Mouse (Mus musculus) liver, embryonic 13.5 days (tissue): ENCODE measurements around the gene Gabra3. TPM values are rescaled to one million over a fixed set of nuclear protein-coding genes. Genes with fewer than 3 reads are reported as not detected.
A peak's percentile ranks its signal among the peaks of the same experiment; 100 is the strongest.

ENCODE experiments used
- ATAC-seq: fragments of 200-750 bp; cut with Nextera tagmentation; 2 replicates; pipeline ENCODE4 v1.8.0; 2017; ENCODE audit warnings: low read depth, mild to moderate bottlenecking, moderate number of reproducible peaks, moderate library complexity
- DNase-seq: peaks from one replicate; pipeline ENCODE4 v3.0.0; 2022
- H3K27ac ChIP-seq: fragments of 300-500 bp; sonication (generic); 2 replicates; pipeline ENCODE4 v1.5.1; 2015; ENCODE audit warnings: moderate library complexity, mild to moderate bottlenecking, inconsistent platforms
- H3K27me3 ChIP-seq: fragments of 300-500 bp; sonication (generic); 2 replicates; pipeline ENCODE4 v1.6.1; 2015; ENCODE audit warnings: mild to moderate bottlenecking, inconsistent platforms
- H3K36me3 ChIP-seq: fragments of 300-500 bp; sonication (generic); 2 replicates; pipeline ENCODE4 v1.6.1; 2015; ENCODE audit warnings: mild to moderate bottlenecking, inconsistent platforms
- H3K4me1 ChIP-seq: fragments of 300-500 bp; sonication (generic); replicated peaks from 2 replicates; pipeline ENCODE4 v1.6.1; 2015; ENCODE audit warnings: inconsistent platforms
- H3K4me2 ChIP-seq: fragments of 300-500 bp; sonication (generic); 2 replicates; pipeline ENCODE4 v1.6.1; 2015; ENCODE audit warnings: inconsistent platforms, mild to moderate bottlenecking, moderate library complexity
- H3K4me3 ChIP-seq: fragments of 300-500 bp; sonication (generic); replicated peaks from 2 replicates; pipeline ENCODE4 v1.5.1; 2015; ENCODE audit warnings: mild to moderate bottlenecking, inconsistent platforms
- H3K9ac ChIP-seq: fragments of 300-500 bp; sonication (generic); 2 replicates; pipeline ENCODE4 v1.6.1; 2015; ENCODE audit warnings: mild to moderate bottlenecking, inconsistent platforms
- H3K9me3 ChIP-seq: fragments of 300-500 bp; sonication (generic); replicated peaks from 2 replicates; pipeline ENCODE4 v1.6.1; 2016; ENCODE audit warnings: inconsistent platforms
- WGBS: fragments of 180-500 bp; shearing (Covaris S2); methylation state at CpG from one replicate; pipeline ENCODE4 v1.1.7; 2015; ENCODE audit not compliant: insufficient replicate concordance; 5-methylcytosine and 5-hydroxymethylcytosine counted together
- microRNA counts: library from miRNA; unstranded; fragments of <30 nt; microRNA quantifications from one replicate; lab custom pipeline; 2016
- microRNA-seq: library from miRNA; unstranded; fragments of <30 nt; microRNA quantifications from one replicate; pipeline ENCODE4, GENCODE M21; 2016
- polyA plus RNA-seq: library from polyadenylated mRNA; unstranded; fragments of >200 nt; fragmentation: Nextera tagmentation; extraction: Ambion mirVana; gene quantifications from 2 replicates; pipeline ENCODE4 v1.2.1, GENCODE M21; 2015

Gabra3 gene
- 0.19 and 0.32 TPM in 2 replicates for polyA plus RNA-seq

DNA sequence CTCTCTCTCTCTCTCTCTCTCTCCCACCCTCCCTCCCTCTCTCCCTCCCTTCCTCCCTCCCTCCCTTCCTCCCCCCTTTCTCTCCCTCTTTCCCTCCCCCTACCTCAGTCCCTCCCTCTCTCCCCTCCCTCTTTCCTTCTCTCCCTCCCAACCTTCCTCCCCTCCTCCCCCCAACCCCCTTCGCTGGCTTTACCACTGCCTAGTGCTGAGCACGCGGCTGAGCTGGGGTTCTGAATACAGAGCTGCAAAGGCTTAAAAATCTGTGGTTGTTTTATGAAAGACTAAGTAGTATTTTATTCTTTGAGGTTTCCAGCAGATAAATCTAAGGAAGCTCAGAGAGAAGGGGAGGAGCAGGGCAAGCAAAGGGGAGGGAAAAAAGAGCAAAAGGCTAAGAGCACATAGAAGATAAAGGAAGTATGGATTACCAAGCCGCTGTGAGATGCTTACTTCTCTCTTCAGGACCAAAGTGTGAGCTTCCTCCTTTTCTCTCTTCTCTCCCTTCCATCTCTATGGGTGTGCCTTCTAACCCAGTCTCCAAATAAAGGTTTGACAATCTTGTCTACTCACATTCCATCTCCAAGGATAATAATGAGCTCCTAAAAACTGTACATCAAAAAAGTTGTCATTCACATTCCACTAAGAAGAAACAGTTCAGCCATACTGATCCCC is at the start of gene Gabra3:
TSS of gene Gabra3 (minus strand) at position 619 of the 669 bp plus-strand sequence.
- Histone ChIP-seq H3K27me3 (0 out of 2 replicates have a peak, but pooled peaks cover 6% of the 10 kb centered on the region), H3K9me3 (no peaks in the 10 kb centered on the region), H3K36me3 (no peaks in the 10 kb centered on the region), H3K4me3 (no peak within 1 kb of the TSS), H3K4me2 (no peak within 1 kb of the TSS), H3K27ac (no peak within 1 kb of the TSS), H3K9ac (no peak within 1 kb of the TSS), H3K4me1 (no peaks in the 10 kb centered on the region)
- ATAC-seq: no peak
- WGBS: 11% methylated on average over 4 of the region's 4 CpGs
- no peak for DNase-seq

DNA sequence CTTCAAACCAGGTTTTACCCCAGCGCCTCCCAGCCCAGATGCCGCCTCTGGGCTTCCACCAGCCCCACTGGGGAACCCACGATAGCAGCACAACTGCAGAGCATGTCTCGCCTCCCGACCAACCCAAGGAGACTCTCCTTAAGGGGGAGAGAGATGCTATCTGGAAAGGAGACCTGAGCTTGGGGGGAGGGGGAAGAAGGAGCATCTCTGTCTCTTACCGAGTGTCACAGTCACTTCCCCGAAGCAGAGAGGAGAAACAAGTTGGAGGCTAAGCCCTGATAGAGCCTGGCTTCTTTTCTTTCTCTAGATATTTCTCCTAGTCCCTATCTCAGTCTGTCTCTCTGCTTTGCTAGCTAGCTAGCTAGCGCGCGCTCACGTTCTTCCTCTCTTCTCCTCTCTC is 859 bp downstream of the Gabra3 start:
- H3K36me3 ChIP-seq: no peaks in the 10 kb centered on the region
- no peak for DNase-seq
- H3K4me2 ChIP-seq: no peak overlapping the region
- ATAC-seq: no peak
- H3K27ac ChIP-seq: no peak overlapping the region
- no peaks in the 10 kb centered on the region for H3K9me3 ChIP-seq
- no peak overlapping the region for H3K9ac ChIP-seq
- 0 out of 2 replicates have a peak, but pooled peaks cover 6% of the 10 kb centered on the region for H3K27me3 ChIP-seq
- no peaks in the 10 kb centered on the region for H3K4me1 ChIP-seq
- no peak overlapping the region for H3K4me3 ChIP-seq
- 14% methylated on average over 11 of the region's 11 CpGs for WGBS

DNA sequence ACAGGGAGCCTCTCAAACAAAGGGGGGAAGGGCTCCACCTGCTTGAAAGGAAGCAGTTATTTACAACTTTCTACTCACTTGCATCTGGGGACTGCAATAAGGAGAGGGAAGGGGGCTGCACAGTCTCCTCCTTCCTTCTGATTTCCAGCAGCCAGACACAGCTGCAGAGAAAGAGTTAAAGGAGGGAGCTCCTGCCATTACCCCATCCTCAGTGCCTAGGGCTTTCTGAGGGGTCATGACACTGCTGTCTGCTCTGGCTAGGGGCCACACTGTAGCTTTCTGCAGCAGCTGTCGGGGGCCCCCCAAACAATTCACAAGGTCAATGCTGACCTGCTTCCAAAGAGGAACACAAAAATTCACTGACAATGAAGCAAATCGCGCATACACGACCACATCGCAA is 1.3 kb downstream of the Gabra3 start:
- Histone ChIP-seq H3K4me2 (no peak overlapping the region), H3K36me3 (no peaks in the 10 kb centered on the region), H3K4me3 (no peak overlapping the region), H3K27ac (no peak overlapping the region), H3K27me3 (0 out of 2 replicates have a peak, but pooled peaks cover 6% of the 10 kb centered on the region), H3K9ac (no peak overlapping the region), H3K9me3 (no peaks in the 10 kb centered on the region), H3K4me1 (no peaks in the 10 kb centered on the region)
- DNase-seq (no peak), ATAC-seq (no peak)
- WGBS: 12% methylated on average over 5 of the region's 5 CpGs

DNA sequence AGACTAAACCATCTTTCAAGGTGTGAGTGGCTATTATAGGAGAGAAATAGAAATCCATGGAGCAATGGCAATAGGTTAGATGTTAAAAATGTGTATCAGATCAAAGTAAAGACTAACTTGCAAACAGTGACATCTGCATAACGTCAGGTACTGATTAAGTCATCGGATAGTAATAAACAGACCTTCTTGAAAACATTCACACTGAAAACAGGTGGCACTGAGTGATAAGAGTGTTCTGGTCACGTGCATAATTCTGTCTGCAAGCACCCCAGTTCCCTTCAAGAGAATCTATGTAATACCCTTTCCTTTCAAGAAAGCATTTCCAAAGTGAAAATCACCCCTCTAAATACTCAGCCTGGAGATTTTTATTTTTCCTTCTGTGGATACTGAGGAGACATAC is 6.0 kb downstream of the Gabra3 start:
- no peak for DNase-seq
- Histone ChIP-seq H3K4me3 (no peak overlapping the region), H3K9me3 (no peaks in the 10 kb centered on the region), H3K27me3 (0 out of 2 replicates have a peak, but pooled peaks cover 5% of the 10 kb centered on the region), H3K36me3 (no peaks in the 10 kb centered on the region), H3K9ac (no peak overlapping the region), H3K27ac (no peak overlapping the region), H3K4me2 (no peak overlapping the region), H3K4me1 (no peaks in the 10 kb centered on the region)
- 34% methylated on average over 3 of the region's 3 CpGs for WGBS
- ATAC-seq: peak; percentile 59; the same call in 1 of the 2 replicates

DNA sequence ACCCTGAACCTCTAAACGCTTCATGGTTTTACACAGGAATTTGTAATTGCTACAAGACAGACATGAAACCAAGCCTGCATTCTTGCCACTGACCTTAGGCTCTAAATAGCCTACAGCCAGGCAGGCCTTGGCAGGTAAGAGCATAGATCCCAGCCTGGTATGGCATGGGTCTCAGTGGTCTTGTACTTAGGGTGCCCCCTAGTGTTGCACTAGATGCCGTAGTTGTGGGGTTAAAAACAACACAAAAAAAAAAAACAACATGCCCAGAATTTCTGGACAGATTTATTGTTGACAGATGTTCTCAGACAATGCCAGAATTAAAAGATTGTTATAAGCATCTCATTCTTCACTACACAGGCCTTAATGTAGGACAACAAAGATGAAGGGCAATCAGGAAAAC is 12.0 kb downstream of the Gabra3 start:
- DNase-seq: no peak
- 43% methylated on average over 2 of the region's 2 CpGs for WGBS
- Histone ChIP-seq H3K4me1 (no peaks in the 10 kb centered on the region), H3K4me2 (no peak overlapping the region), H3K9me3 (no peaks in the 10 kb centered on the region), H3K27me3 (no peaks in the 10 kb centered on the region), H3K9ac (no peak overlapping the region), H3K27ac (no peak overlapping the region), H3K36me3 (no peaks in the 10 kb centered on the region), H3K4me3 (no peak overlapping the region)
- ATAC-seq: no peak

DNA sequence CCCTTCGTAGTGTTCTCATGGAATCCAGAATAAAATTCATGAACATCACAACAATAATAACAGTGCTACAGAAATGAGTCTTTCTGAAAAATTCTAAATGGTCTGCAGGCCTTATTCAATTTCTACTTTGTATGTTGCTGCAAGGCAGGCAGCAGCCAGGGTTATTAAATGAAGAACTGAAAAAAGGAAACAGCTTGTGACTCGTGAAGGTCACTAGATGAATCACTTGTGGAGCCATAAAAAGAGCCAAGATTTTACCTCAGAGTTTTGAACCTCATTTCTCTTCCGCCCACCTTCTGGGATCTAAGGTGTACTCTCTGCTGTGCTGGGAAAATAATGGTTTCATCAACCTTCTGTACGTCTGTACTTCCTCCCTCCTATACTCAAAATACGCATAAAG is 159.4 kb downstream of the Gabra3 start:
- Histone ChIP-seq H3K4me1 (no peaks in the 10 kb centered on the region), H3K9me3 (no peaks in the 10 kb centered on the region), H3K27ac (no peak overlapping the region), H3K9ac (no peak overlapping the region), H3K27me3 (no peaks in the 10 kb centered on the region), H3K4me3 (no peak overlapping the region), H3K36me3 (no peaks in the 10 kb centered on the region), H3K4me2 (no peak overlapping the region)
- DNase-seq (no peak), ATAC-seq (no peak)
- WGBS: 55% methylated on average over 5 of the region's 5 CpGs

DNA sequence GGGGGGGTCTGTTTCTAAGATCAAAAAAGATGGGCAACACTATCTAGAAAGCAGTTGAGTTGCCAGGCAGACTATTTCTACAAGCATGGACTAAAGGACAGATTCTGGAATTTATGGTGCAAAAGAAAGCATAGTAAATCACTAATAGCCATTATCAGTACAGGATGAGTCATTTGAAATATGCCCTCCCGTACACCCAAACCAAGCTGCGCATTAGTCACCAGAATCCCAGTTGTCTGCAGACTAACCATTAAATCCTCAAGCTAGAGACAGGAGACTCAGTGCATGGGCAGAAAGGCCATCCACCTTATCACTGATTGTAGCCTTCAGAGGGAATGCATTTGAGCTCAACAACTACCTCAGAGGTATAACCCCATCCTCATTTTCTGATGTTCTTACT is 166.8 kb downstream of the Gabra3 start:
- Histone ChIP-seq H3K9ac (no peak overlapping the region), H3K27ac (no peak overlapping the region), H3K4me2 (no peak overlapping the region), H3K4me1 (no peaks in the 10 kb centered on the region), H3K4me3 (no peak overlapping the region), H3K36me3 (no peaks in the 10 kb centered on the region), H3K9me3 (no peaks in the 10 kb centered on the region), H3K27me3 (no peaks in the 10 kb centered on the region)
- WGBS: 68% methylated on average over 2 of the region's 2 CpGs
- no peak for ATAC-seq
- DNase-seq: no peak

DNA sequence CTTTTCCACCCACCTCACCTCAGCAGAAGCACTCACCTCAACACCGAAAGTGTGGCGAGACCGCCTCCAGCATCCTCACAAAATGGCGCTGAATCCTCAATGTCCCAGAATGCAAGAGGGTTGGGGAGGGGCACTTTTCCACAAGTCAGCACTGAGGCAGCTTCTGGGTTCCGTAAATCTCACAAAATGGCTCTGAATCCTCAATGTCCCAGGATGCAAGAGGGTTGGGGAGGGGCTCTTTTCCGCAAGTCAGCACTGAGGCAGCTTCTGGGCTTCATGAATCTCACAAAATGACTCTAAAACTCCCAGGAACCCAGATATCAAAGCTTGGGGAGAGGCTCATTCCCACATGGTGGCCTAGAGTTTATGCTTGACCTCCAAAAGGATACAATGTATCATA is 269.9 kb downstream of the Gabra3 start, which contains the start of gene Magea10:
TSS of gene Magea10 (minus strand) at position 101 of the 400 bp plus-strand sequence.
- H3K27ac ChIP-seq: no peak within 1 kb of the TSS
- DNase-seq: no peak

More for the DNA sequence above, 269.9 kb downstream of the Gabra3 start, which contains the start of gene Magea10:
- no peaks in the 10 kb centered on the region for H3K4me1 ChIP-seq
- ATAC-seq: no peak
- no peaks in the 10 kb centered on the region for H3K27me3 ChIP-seq
- H3K9me3 ChIP-seq: no peaks in the 10 kb centered on the region
- no peak within 1 kb of the TSS for H3K9ac ChIP-seq
- WGBS: 78% methylated on average over 6 of the region's 6 CpGs
- H3K36me3 ChIP-seq: no peaks in the 10 kb centered on the region
- H3K4me2 ChIP-seq: no peak within 1 kb of the TSS
- H3K4me3 ChIP-seq: no peak within 1 kb of the TSS

MicroRNAs encoded within 50 kb of the gene (microRNA counts, 519-probe panel; counts per million panel counts)
- microRNA mmu-miR-105 (lab: Ali Mortazavi, UCI) (1,765 counts per million, percentile 6 among the panel's probes with 10 or more counts), microRNA mmu-miR-767 (lab: Ali Mortazavi, UCI) (114 counts per million)

Small RNAs within 50 kb of the gene (microRNA-seq; reads per million reads assigned to microRNA genes)
- gene Mir105: 1.5 reads per million
- gene Mir767: not detected

Other genes with a start within 250 kb of the Gabra3 start
- gene Gabrq, start 168.3 kb upstream of the Gabra3 start, polyA plus RNA-seq: 0.10 TPM in 1 of 2 replicates, not detected in the other